Mouse (Mus musculus) heart, adult 2 months (tissue): ENCODE data around the gene Irf2. TPM values are rescaled to one million over a fixed set of nuclear protein-coding genes. Genes with fewer than 3 reads are reported as not detected.

ENCODE experiments used
- DNase-seq, 2 experiments: peaks; one replicate each; pipeline ENCODE4 v3.0.0; 2021
- H3K27ac ChIP-seq: fragments of 200-600 bp; 2 replicates; pipeline ENCODE4 v1.8.1; 2022
- H3K27me3 ChIP-seq: fragments of 200-500 bp; 2 replicates; pipeline ENCODE4 v1.6.1; 2012; ENCODE audit warnings: mild to moderate bottlenecking, low read length, inconsistent platforms, mixed read lengths; ENCODE audit not compliant: control insufficient read depth, insufficient read depth
- H3K36me3 ChIP-seq: fragments of 200-500 bp; 2 replicates; pipeline ENCODE4 v1.6.1; 2012; ENCODE audit warnings: low read length, inconsistent platforms; ENCODE audit not compliant: control insufficient read depth, insufficient read depth
- H3K4me1 ChIP-seq: fragments of 200-500 bp; 2 replicates; pipeline ENCODE4 v1.6.1; 2011; ENCODE audit warnings: low read length; ENCODE audit not compliant: control insufficient read depth, insufficient read depth
- H3K4me3 ChIP-seq: fragments of 200-600 bp; 2 replicates; pipeline ENCODE4 v1.8.1; 2022
- H3K79me2 ChIP-seq: fragments of 200-500 bp; replicated peaks from 2 replicates; pipeline ENCODE4 v1.6.1; 2012; ENCODE audit warnings: mild to moderate bottlenecking, inconsistent platforms, low read length, moderate library complexity, mixed read lengths; ENCODE audit not compliant: control insufficient read depth, insufficient read depth
- H3K9ac ChIP-seq: fragments of 200-500 bp; 2 replicates; pipeline ENCODE4 v1.6.1; 2012; ENCODE audit warnings: low read depth, mild to moderate bottlenecking, control low read depth, inconsistent platforms, low read length, mixed read lengths
- CTCF ChIP-seq: fragments of 200-600 bp; IDR thresholded peaks from 2 replicates; pipeline ENCODE4 v1.8.1; 2022; ENCODE audit warnings: antibody characterized with exemption, mild to moderate bottlenecking, moderate library complexity
- EP300 ChIP-seq: fragments of 200-500 bp; IDR thresholded peaks from 2 replicates; pipeline ENCODE4 v1.6.1; 2011; ENCODE audit warnings: low read depth, low read length, control low read depth; ENCODE audit not compliant: insufficient read depth
- POLR2A ChIP-seq: fragments of 200-500 bp; IDR thresholded peaks from 2 replicates; pipeline ENCODE4 v1.6.1; 2011; ENCODE audit warnings: mild to moderate bottlenecking, low read depth, low read length, control low read depth; ENCODE audit not compliant: insufficient read depth
- WGBS: fragments of 180-500 bp; shearing (Covaris S2); methylation state at CpG from one replicate; pipeline ENCODE4 v1.1.7; 2018; 5-methylcytosine and 5-hydroxymethylcytosine counted together
- intact Hi-C: fragments of 180-260 bp; cut with DNase I; formaldehyde crosslinking; loops from one replicate; pipeline ENCODE4 v1.15.1; 2025
- polyA plus RNA-seq: library from polyadenylated mRNA; depleted of rRNA; stranded (reverse); fragments of >200 nt; gene quantifications from 2 replicates; pipeline ENCODE4 v1.2.3, GENCODE M21; 2012
- total RNA-seq, 2 experiments: library from RNA; stranded (reverse); gene quantifications; 2 replicates each; pipeline ENCODE4 v1.2.3; 2021

Irf2 gene
- total and polyA plus RNA-seq, 3 experiments: 10.3 to 35.9 (median 31.8) TPM

DNA sequence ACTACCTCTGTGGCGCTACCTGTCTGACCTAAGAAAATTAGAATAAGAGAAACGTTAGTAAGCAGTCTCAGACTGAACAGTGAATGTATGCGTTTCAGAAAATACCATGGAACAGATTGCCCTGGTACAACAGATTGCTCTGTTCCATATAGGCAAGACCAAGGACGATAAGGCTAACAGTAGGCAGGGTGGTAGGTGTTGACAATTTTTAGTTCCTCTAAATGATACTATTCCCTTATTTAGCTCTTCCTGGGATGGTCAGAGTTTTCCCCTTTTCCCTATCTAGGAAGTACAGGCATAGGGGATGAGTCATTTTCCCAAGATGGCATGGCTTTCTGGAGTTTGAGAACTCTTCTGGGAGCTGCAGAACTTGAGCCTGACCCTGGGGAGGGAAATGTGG is 73.4 kb downstream of the Irf2 start:
- 62% methylated on average over 4 of the region's 4 CpGs for WGBS
- no peak for TF ChIP-seq EP300
- TF ChIP-seq CTCF: no peak
- Histone ChIP-seq H3K36me3 (peaks cover 28% of the 10 kb centered on the region), H3K79me2 (no peaks in the 10 kb centered on the region; the same call in 1 of the 2 replicates), H3K4me3 (no peak overlapping the region), H3K4me1 (peaks cover 7% of the 10 kb centered on the region), H3K9ac (no peak overlapping the region), H3K27ac (no peak overlapping the region), H3K27me3 (no peaks in the 10 kb centered on the region)
- intact Hi-C loops: no loop called here
- no peak for DNase-seq

DNA sequence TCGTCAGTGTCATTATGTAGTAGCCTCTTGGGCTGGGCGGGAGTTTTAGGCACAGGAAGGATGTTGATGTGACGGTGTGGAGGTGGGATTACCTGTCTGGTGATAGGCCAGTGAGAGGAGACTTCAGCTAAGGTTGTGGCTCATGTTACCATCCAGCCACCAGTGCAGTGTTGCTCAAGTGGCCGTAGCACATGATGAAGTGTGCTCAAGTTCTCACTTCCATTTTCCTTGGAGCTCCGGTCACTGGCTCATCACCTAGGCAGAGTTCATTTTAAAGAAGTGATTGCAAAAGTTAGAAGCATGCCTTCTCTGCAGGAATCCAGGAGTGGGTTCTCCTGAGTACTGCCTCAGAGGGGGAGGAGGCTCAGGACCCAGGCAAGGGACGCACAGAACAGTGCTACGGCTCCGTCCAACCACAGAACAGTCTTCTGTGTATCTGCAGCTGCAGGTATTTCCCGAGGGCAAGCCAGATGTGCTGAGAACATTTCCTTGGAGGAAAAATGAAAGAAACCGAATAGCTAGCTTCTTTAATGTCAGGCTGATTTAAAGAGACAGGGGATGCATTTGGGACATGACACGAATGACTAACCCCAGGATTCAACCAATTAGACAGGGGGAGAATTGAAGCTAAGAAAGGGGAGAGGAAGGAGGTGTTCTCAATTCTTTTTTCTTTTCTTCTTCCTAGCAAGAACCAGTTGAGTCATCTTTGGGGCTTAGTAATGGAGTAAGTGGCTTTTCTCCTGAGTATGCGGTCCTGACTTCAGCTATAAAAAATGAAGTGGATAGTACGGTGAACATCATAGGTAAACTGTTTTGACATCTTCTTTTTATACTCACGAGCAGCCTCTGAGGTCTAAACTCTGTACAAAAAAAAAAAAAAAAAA is 78.8 kb downstream of the Irf2 start:
- Histone ChIP-seq H3K9ac (no peak overlapping the region), H3K4me1 (peaks cover 7% of the 10 kb centered on the region), H3K79me2 (no peaks in the 10 kb centered on the region), H3K27me3 (no peaks in the 10 kb centered on the region), H3K27ac (no peak overlapping the region), H3K4me3 (no peak overlapping the region), H3K36me3 (peaks cover 15% of the 10 kb centered on the region)
- intact Hi-C loops: no loop called here
- no peak for TF ChIP-seq POLR2A
- TF ChIP-seq CTCF: no peak
- no peak for TF ChIP-seq EP300
- 54% methylated on average over 14 of the region's 14 CpGs for WGBS
- DNase-seq: no peak

DNA sequence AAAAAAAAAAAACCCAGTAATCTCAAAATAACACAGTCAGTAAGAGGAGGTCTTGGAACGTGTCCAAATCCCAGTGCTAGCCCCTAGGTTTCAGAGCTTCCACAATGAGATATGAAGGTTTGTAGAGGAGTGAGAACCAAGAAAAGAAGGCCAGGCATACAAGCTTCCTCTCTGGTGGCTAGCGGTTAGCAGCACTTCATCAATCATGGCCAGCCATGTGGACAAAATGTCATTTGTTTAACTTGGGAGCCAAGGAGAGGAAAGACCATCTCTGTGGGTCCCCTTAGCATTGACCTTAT is 79.4 kb downstream of the Irf2 start:
- H3K4me3 ChIP-seq: no peak overlapping the region
- no peak for DNase-seq
- H3K36me3 ChIP-seq: peaks cover 18% of the 10 kb centered on the region
- no peaks in the 10 kb centered on the region for H3K79me2 ChIP-seq
- intact Hi-C loops: no loop called here
- no peak overlapping the region for H3K9ac ChIP-seq
- peaks cover 7% of the 10 kb centered on the region for H3K4me1 ChIP-seq
- no peaks in the 10 kb centered on the region for H3K27me3 ChIP-seq
- WGBS: 53% methylated on average over 2 of the region's 2 CpGs
- H3K27ac ChIP-seq: no peak overlapping the region
- no peak for TF ChIP-seq EP300
- no peak for TF ChIP-seq POLR2A
- no peak for TF ChIP-seq CTCF

DNA sequence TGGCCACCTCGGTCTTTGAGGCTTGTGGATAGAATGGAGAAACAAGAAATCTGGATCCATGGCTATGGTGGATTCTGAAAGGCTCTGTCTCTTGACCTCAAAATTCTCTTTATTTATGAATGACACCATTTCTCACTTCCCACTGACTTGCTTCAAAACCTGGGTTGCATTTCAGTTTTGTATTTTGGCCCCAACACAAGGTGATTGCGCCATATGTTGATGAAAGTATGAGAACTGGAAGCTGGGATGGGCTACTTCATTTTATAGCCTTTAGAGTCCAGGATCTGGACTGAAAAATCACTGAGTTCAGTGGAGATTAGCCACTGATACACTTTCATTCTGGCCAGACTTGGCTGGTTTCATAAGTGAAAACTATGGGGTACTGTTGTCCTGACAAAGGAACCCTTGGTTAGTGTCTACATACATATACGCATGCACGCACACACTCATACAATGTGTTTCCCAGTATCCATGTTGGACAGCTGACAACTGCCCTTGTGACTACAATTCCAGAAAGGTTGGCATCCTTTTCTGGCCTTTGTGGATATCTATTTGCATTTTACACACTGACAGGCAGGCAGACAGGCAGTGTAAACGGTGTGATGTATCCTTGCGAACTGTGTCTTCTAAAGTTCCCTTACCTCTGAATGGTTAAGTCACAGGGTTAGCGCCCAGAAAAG is 89.3 kb downstream of the Irf2 start:
- 87% methylated on average over 7 of the region's 7 CpGs for WGBS
- Histone ChIP-seq H3K4me3 (no peak overlapping the region), H3K27me3 (no peaks in the 10 kb centered on the region), H3K9ac (no peak overlapping the region), H3K4me1 (peaks cover 1% of the 10 kb centered on the region), H3K36me3 (peaks cover 24% of the 10 kb centered on the region), H3K79me2 (no peaks in the 10 kb centered on the region), H3K27ac (no peak overlapping the region)
- no peak for TF ChIP-seq EP300
- no peak for TF ChIP-seq CTCF
- TF ChIP-seq POLR2A: no peak
- no peak for DNase-seq
- intact Hi-C loops: no loop called here

DNA sequence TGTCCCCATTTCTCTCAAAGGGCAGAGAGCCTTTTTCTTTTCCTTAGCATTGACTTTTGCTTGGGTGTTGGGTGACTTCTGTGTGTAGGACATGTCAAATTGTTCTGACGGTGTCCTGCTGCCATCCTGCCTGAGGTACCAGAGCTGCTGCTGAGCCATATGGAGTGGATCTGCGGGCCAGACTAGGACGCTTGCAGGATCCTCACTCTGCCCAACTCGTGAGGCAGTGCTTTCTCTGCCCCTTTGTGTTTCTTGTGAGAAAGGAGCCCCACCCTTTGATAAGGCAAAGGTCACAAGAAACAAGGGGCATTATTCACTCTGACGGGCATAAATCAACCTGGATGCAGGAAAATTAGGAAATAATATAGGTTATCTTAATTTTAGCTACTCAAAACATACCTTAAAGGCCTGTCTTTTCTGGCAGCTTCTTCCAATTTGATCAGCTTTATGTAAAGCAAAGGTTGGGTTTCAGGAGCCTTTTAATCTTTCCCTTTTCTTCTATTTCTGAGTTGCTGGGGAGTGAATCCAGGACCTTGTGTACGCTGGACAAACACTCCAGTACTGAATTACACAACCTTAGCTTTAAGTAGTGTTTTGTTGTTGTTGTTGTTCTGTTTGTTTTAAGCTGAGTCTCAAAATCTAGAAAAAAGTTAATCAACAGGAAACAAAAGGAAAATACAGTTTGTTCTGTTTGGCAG is 90.0 kb downstream of the Irf2 start:
- no peak for TF ChIP-seq POLR2A
- no peak for TF ChIP-seq EP300
- TF ChIP-seq CTCF: no peak
- Histone ChIP-seq H3K36me3 (peaks cover 20% of the 10 kb centered on the region), H3K4me3 (no peak overlapping the region), H3K27me3 (no peaks in the 10 kb centered on the region), H3K27ac (no peak overlapping the region), H3K4me1 (peaks cover 1% of the 10 kb centered on the region), H3K79me2 (no peaks in the 10 kb centered on the region), H3K9ac (no peak overlapping the region)
- 68% methylated on average over 6 of the region's 6 CpGs for WGBS
- intact Hi-C loops: no loop called here
- DNase-seq: no peak
